Mouse (Mus musculus) lung, postnatal 36 days (tissue): Measurements from ENCODE around the gene Muc5b.
"Not testable (repeated sequence)": the region's sequence is repeated elsewhere in the genome, so short reads cannot be mapped to it uniquely, and the experiment has no call there.

Experiments
- DNase-seq: peaks from one replicate; pipeline ENCODE4 v3.0.0; 2022; ENCODE audit warnings: mixed read lengths

The Muc5b gene

GRCm38 (mm10) chr7:141838779-141839178 lies at the start of gene Muc5b:
Muc5b (plus strand) TSS chr7:141839070.
- DNase-seq = peak; percentile 62

GRCm38 (mm10) chr7:141794251-141794650 lies 44.6 kb upstream of the Muc5b start:
- DNase-seq = no peak

DNA sequence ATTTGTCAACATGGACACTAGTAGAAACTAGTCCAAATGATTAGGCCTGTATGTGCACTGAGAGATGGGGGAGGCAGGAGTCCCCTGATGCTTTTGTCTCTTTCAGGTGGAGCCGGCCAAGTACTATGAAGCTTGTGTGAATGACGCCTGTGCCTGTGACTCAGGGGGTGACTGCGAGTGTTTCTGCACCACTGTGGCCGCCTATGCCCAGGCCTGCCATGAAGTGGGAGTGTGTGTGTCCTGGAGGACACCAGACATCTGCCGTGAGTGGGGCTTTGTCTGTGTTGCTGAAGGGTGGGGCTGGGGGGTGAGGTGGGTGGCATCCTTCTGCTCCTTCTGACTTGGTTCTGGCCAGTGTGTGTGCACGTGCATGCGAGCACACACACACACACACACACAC lies 35.7 kb upstream of the Muc5b start:
- DNase-seq = no peak

- no peak for DNase-seq
These were observed 33.5 kb upstream of the Muc5b start for GRCm38 (mm10) chr7:141805384-141805783.

DNA sequence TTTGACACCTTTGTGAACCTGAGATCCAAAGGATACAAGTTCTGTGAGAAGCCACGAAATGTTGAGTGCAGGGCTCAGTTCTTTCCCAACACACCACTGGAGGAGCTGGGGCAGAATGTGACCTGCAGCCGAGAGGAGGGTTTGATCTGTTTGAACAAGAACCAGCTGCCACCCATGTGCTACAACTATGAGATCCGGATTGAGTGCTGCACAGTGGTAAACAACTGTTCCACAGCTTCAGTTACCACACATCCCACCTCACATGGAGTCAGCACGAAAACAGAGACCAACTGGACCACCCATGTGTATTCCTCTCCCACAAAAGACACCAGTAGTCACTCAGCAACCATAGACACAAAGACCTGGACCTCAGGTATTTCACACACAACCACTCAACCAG lies 31.0 kb upstream of the Muc5b start:
- not testable (repeated sequence) for DNase-seq

DNA sequence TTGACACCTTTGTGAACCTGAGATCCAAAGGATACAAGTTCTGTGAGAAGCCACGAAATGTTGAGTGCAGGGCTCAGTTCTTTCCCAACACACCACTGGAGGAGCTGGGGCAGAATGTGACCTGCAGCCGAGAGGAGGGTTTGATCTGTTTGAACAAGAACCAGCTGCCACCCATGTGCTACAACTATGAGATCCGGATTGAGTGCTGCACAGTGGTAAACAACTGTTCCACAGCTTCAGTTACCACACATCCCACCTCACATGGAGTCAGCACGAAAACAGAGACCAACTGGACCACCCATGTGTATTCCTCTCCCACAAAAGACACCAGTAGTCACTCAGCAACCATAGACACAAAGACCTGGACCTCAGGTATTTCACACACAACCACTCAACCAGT lies 28.9 kb upstream of the Muc5b start:
- DNase-seq = not testable (repeated sequence)

DNA sequence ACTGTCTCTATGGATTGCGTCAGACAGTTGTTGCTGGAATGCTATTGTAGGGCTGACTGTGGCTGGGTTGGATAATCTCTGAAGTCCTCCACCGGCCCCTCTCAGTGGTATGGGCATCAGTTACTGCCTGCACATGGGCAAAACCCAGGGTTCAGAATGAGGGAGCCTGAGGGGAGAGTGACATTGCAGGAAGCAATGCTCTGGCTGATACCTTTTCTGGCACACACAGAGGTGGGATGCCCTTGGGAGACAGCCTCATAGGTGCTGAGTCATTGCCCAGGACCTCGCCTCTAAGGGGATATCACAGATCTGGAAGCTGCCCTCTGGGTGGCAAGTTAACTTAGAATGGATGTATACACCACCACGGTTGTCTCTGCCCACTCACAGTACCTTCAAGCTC lies 25.5 kb upstream of the Muc5b start:
- no peak for DNase-seq

DNA sequence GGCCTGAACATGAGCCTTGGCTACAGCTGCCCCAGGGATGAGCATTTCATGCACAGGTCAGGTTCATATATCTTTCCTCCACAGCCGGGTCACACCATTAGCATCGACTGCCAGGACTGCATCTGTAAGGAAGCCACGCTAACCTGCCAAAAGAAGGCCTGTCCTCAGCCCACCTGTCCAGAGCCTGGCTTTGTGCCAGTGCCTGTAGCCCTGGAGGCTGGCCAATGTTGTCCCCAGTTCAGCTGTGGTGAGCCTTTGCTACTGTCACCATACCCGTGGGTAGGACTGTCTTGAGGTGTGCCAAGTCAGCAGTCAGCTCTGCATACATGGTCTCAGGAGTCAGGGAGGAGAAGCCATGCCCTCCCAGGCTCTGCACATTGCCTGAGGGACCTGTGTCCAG lies 23.5 kb upstream of the Muc5b start:
- DNase-seq = no peak

- DNase-seq = no peak
These were observed 21.4 kb upstream of the Muc5b start for GRCm38 (mm10) chr7:141817355-141818075.

DNA sequence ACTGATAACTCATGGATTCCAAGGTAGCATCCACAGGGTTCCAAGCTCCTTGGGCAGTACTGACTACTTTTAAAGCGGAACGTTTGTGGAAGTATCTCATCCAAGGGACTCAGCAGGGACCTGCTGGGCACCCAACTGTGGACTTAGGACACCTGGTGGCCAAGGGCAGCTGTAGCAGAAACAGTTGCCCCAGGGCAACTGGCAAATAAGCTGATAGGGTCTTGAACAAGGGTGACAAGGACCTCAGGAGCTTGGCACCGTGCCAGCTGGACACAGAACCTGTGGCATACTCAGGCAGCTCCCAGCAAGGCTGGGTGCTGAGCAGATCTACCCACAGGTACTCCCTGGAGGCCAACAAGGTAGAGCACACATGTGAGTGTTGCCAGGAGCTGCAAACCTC lies 20.6 kb upstream of the Muc5b start:
- DNase-seq = no peak

DNA sequence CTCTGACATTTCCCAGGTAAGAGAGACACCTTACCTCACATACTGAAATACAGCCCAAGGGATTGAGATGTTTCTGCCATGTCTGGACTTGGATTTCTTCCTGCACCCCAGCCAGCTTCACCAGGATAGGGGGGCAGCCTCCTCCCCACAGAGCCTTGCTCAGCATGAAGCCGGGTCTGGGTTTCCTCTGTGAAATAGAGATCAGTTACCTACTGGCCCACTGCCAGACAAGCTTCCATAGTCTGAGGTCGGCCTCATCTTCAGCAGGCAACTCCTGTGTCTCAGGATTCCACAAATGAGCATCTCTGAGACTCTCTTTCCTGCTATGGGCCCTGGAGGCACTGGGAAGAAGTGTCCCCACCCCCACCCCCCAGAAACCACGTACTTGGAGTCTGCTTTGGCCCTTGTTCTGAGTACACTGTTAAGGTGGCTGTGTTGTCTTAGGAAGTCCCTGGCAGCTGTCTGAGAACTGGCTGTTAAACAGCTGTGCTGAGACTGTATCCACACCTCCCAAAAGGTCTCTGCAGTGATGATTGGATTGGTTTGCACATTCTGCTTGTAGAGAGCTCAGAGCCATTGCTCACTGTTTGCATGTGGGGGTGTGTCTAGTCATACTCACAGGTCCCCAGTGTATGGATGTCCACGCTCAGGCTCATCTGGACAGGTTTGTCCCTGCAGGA lies 16.1 kb upstream of the Muc5b start:
- DNase-seq = no peak

- DNase-seq = no peak
These were observed 15.2 kb upstream of the Muc5b start for GRCm38 (mm10) chr7:141823699-141824098.

- no peak for DNase-seq
These were observed 14.5 kb upstream of the Muc5b start for GRCm38 (mm10) chr7:141824398-141824797.

DNA sequence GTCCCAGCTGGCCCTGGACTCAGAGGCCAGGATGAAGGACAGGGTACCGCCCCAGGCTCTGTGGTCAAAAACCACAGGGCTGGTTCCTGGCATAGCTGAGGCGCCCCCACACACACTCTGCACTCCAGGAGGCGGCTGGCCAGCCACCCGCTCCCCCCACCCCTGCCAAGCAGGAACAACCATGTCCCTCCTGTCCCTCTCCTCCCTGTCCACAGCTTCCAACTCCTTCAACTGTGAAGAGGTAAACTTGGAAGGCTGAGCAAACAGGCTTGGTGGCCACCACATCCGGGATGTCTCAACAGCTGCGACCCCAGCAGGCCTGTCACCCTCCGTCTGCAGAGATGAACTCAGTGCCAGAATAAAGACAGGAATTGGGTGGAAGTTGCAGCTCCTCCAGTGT lies 2.9 kb upstream of the Muc5b start:
- peak; percentile 18 for DNase-seq

DNA sequence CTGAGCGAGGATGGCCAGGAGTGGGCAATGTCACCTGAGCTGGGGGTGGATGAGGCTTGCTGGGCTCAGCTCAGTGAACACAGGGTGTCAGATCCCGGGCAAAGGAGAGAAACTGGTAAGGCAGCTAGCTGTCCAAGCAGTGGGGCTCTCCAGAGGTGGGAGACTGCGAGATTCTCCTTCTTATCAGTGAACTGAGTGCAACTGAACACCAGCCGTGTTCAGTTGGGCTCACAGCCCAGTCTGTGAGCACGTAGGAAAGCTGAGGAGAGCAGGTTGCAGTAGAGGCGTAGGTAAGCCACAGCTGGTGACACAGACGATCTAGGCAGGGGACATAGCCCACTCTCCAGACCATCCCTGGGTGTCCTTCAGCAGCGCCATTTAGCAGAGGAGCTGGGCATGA lies 2.4 kb upstream of the Muc5b start:
- no peak for DNase-seq

- DNase-seq = no peak
These were observed 1.5 kb downstream of the Muc5b start for GRCm38 (mm10) chr7:141840354-141840753.

DNA sequence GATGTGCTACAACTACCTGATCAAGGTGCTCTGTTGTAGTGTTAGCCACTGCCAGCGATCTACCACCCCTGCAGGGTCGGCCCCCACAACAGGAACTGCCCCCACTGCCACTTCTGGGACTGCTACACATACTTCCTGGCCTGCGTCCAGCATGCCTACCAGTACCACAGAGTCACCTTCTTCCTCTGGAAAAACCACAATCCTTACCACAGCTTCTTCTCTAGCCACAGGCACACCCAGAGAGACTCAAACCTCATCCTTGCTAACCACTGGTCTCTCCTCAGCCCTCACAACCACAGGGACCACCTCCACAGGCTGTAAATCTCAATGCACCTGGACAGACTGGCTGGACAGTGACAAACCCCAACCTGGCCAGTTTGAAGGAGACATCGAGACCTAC lies 22.2 kb downstream of the Muc5b start:
- DNase-seq = no peak

DNA sequence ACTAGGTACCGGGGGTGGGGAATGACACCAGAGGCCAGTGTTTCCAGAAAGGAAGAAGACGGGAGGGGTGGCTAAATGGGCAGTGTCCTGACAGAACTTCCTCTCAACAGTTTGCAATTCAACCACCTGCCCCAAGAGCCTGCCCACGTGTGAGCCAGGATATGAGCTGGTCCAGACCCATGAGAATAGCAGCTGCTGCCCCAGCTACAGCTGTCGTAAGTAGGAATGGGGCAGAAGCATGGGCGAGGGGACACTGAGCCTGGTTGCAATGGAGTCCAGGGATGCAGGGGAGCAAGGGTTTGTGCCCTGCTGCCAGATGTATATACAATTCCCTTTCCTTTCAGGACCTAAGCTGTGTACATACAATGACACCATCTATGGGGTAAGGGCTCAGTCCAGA lies 30.8 kb downstream of the Muc5b start:
- DNase-seq = no peak

- DNase-seq = no peak
These were observed 31.7 kb downstream of the Muc5b start for GRCm38 (mm10) chr7:141870553-141870952.

DNA sequence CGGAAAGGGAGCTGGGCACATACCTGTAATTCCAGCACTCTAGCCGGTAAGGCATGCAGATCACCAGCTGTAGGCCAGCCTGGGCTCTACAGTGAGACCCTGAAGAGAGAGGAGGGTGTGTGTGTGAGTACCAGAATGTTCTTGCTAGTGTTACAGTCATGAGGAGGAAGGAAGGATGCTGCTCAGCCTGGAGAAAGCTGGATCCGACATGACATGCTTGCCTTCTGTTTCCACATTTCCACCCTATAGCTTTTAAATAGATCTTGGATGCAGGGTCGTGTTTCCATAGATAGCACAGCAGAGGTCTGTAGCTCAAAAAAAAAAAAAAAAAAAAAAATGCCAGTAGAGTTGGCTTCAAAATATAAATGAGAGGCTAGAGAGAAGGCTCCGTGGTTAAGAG lies 36.0 kb downstream of the Muc5b start:
- no peak for DNase-seq

DNA sequence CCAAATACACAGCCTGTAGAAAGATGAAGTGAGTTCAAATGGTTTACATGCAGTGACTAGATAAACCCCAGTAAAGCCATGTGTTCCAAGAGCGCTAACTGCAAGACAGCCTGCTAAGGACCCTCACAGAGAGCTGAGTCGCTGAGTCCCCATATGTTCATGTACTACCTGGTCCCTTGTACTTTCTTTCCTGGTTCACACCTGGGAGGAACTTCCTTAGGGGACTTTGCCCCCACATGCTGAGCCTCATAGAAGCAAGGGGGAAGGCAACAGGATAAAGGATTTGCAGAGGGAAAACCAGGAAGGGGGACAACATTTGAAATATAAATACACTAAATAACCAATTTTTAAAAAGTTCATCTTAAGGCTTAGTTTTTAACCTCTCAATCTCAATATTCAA lies 39.9 kb downstream of the Muc5b start:
- no peak for DNase-seq

- no peak for DNase-seq
These were observed 53.3 kb downstream of the Muc5b start for GRCm38 (mm10) chr7:141892151-141892550.

DNA sequence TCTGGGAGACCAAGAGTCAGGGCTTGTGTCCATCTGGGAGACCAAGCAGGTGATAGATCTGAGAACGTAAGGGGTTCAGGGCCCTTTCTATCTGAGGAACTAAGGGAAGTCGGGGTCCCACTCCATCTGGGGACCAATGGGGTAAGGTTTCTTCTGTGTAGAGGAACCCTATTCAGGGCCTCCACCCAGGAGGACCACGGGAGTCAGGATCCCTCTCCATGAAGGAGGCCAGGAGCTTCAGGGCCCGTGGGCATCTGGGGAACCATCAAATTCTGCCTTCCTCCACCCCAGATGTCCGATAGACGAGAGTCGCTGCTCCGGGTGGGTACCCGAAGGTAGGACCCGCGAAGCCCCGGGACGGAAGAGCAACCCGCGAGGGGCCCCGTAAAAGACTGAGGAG lies 63.0 kb downstream of the Muc5b start:
- no peak for DNase-seq

DNA sequence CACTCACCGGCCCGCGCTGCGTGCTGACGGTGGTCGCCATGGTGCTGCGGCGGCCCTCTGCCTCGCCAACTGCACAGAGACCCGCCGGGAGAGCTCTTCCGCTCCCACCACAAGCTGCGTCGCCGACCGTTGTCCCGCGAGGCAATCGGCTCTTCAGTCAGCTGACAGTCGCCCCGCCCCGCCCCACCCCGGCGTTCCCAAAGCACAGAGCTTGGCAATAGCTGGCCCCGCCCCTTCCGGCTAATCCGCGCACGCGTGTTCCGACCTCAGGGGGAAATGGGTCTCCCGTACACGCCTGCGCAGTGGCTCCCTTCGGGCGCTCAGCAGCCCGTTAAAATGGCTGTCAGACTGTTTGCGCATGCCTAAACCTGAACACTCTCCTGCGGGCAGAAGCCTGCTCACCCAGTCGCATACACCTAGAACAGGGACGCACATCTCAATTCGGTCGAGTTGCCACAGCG lies 63.4 kb downstream of the Muc5b start:
- peak; percentile 100 for DNase-seq

DNA sequence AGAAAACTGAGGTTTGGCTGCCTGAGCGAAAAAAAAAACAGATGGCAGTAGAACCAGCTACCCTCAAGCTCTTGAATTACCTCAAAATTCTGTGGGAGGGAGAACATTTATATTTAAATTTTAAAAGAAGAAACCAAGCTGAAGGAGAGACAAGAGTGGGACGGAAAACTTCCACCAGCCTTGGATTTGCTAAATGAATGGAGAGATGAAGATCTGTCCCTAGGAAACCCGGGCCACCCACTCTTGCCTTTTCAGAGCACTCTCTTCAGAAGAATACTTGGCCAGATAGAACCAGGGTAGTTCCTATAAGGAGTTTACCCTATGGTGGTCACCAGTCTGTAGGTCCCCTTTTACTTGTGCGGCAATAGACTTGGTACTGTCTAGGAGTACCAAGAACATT lies 63.9 kb downstream of the Muc5b start:
- no peak for DNase-seq
